Mouse (Mus musculus): Measurements from ENCODE around the gene Utp18. TPM values are rescaled to one million over a fixed set of nuclear protein-coding genes. Genes with fewer than 3 reads are reported as not detected.

Gene Utp18
- polyA plus RNA-seq, 1 experiment from 2014 or later, result 24.3 TPM

GRCm38 (mm10) chr11:93884068-93884467, 1.5 kb downstream of the Utp18 start:
- 87% methylated on average over 4 of the region's 4 CpGs for WGBS
- no peak for ATAC-seq (ENCODE audit: insufficient number of reproducible peaks, low FRiP score, low TSS enrichment, low read depth)

DNA sequence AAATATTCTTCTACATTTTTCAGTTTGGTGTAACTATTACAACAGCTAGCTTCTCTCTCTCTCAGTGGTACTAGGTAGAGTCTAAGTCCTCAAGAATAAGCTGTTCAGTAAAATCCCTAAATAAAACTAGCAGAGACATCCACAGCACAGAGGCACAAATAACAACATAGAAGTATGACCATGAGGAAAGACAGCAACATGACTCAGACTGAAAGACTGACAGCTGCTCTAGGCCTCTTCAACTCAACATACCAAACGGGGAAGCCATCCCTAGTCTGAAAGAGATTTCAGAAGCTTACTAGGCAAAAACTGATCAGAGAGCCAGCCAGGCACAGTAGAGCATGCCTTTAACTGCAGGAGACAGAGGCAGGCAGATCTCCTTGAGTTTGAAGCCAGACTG, 22.9 kb downstream of the Utp18 start:
- H3K4me3 ChIP-seq, result no peak overlapping the region
- no peak overlapping the region for H3K9ac ChIP-seq
- H3K4me1 ChIP-seq, result no peaks in the 10 kb centered on the region
- no peaks in the 10 kb centered on the region for H3K27me3 ChIP-seq
- H3K9me3 ChIP-seq, result no peaks in the 10 kb centered on the region
- peaks cover 46% of the 10 kb centered on the region for H3K36me3 ChIP-seq
- no peak overlapping the region for H3K27ac ChIP-seq
- ATAC-seq (ENCODE audit: insufficient number of reproducible peaks, low FRiP score, low TSS enrichment, low read depth), result no peak
- no peak overlapping the region for H3K4me2 ChIP-seq
- WGBS, result 71% methylated on average over 1 of the region's 1 CpGs

More at GRCm38 (mm10) chr11:93884068-93884467, 1.5 kb downstream of the Utp18 start:
- H3K4me1 ChIP-seq, result peaks cover 23% of the 10 kb centered on the region
- peak overlapping the region; percentile 90 for H3K4me3 ChIP-seq
- no peak overlapping the region for H3K27ac ChIP-seq
- H3K9me3 ChIP-seq, result no peaks in the 10 kb centered on the region
- no peaks in the 10 kb centered on the region for H3K27me3 ChIP-seq
- H3K4me2 ChIP-seq, result peak overlapping the region; percentile 67; the same call in 1 of the 2 replicates
- no peak overlapping the region for H3K9ac ChIP-seq
- H3K36me3 ChIP-seq, result peaks cover 20% of the 10 kb centered on the region

DNA sequence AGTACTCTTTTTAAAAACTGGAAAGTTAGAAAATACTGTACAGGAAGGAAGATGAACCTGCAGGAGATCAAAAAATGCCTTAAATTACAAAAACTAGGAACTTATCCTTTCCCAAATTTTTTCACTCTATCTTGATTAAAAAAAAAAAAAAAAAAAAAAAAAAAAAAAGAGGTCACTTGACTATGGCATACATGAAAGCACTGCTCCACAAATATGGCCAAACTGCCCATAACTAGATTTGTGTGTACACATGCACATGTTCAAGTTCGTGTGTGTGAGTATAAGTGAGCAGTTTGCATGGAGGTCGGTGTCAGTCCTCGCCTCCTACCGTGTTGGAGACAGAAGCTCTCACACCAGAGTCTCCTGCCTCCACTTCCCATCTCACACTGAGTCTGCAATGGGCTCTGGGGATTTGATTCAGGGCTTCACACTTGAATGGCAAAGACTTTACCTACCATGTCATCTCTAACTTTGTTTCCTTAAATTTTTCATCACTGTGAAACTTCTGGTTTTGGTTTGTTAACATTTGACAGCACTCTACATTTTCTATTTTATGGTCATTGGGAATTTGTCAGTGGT, 23.4 kb downstream of the Utp18 start:
- Histone ChIP-seq H3K4me2 (no peak overlapping the region), H3K4me3 (no peak overlapping the region), H3K36me3 (peaks cover 42% of the 10 kb centered on the region), H3K9me3 (no peaks in the 10 kb centered on the region), H3K27me3 (no peaks in the 10 kb centered on the region), H3K4me1 (no peaks in the 10 kb centered on the region), H3K27ac (no peak overlapping the region), H3K9ac (no peak overlapping the region)
- ATAC-seq (ENCODE audit: insufficient number of reproducible peaks, low FRiP score, low TSS enrichment, low read depth), result no peak
- WGBS, result 90% methylated on average over 4 of the region's 4 CpGs

GRCm38 (mm10) chr11:93861193-93861592, 24.4 kb downstream of the Utp18 start:
- Histone ChIP-seq H3K4me3 (no peak overlapping the region), H3K9ac (no peak overlapping the region), H3K27ac (no peak overlapping the region), H3K36me3 (peaks cover 33% of the 10 kb centered on the region), H3K4me1 (no peaks in the 10 kb centered on the region), H3K27me3 (no peaks in the 10 kb centered on the region), H3K4me2 (no peak overlapping the region), H3K9me3 (no peaks in the 10 kb centered on the region)
- WGBS, result 93% methylated on average over 2 of the region's 2 CpGs
- ATAC-seq (ENCODE audit: insufficient number of reproducible peaks, low FRiP score, low TSS enrichment, low read depth), result no peak

DNA sequence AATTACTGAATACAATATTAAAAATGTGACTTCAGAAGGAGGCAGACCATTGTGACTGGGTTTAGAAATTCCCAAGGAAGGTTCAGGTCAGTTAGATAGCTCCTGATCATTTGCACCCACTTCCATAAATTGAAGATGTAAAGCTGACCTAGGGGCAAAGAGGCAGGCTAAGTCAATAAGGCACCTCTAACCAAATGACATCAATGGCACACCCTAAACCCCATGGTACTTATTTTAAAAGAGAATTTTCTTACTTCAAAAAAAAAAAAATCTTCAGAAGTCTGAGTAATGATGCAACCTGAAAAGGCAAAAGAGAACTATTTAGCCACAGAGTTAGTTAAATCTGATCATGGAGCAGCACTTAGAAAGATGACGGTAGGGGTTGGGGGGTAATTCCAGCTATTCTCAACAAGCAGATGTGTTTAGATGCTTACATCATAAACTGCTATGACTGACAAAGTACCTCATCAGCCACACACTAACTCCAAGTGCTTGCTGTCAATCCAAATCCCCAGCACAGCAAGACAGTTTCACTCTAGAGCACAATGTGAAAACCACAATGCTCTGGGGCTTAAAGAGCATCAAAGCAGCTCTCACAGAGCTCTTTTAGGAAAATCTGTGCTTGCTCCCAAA, 24.9 kb downstream of the Utp18 start:
- Histone ChIP-seq H3K9me3 (no peaks in the 10 kb centered on the region), H3K4me3 (no peak overlapping the region), H3K27me3 (no peaks in the 10 kb centered on the region), H3K9ac (no peak overlapping the region), H3K4me1 (no peaks in the 10 kb centered on the region), H3K4me2 (no peak overlapping the region), H3K36me3 (peaks cover 28% of the 10 kb centered on the region), H3K27ac (no peak overlapping the region)
- 88% methylated on average over 1 of the region's 1 CpGs for WGBS
- ATAC-seq (ENCODE audit: insufficient number of reproducible peaks, low FRiP score, low TSS enrichment, low read depth), result no peak

DNA sequence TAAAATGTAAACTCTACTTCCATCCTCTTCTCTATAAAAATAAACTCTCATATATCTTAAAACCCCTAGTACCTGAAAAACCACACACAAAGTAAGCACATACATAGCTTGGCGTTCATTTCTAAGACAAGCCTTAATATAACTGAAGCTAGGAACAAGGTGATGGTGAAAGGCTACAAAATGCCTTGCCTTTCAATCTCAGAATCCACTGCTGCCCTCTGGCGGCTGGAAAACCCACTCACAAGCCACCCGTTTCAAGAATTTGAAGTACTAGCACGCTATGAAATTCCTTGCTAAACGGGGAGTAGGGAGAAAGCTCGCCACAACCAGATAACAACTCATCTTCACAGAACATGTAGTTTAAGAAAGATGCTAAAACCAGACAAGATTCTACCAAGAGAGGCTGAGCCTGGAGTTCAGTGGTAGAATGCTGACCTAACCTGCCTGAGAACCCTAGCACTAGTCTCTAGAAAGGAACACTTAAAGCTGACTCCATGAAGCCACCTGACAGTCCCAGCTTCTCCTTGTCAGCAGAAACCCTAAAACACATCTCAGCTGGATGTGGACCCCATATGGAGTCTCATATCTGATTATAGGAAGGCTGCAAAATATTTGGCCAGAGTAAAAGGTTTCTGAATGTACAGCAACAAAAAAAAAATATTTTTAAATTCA, 29.1 kb downstream of the Utp18 start:
- no peak overlapping the region for H3K4me3 ChIP-seq
- no peak for ATAC-seq (ENCODE audit: insufficient number of reproducible peaks, low FRiP score, low TSS enrichment, low read depth)
- H3K27me3 ChIP-seq, result no peaks in the 10 kb centered on the region
- 0 out of 2 replicates have a peak, but pooled peaks cover 2% of the 10 kb centered on the region for H3K4me1 ChIP-seq
- no peak overlapping the region for H3K4me2 ChIP-seq
- H3K27ac ChIP-seq, result no peak overlapping the region
- WGBS, result 5% methylated on average over 6 of the region's 6 CpGs
- H3K36me3 ChIP-seq, result peaks cover 12% of the 10 kb centered on the region; the same call in 1 of the 2 replicates
- H3K9ac ChIP-seq, result no peak overlapping the region
- no peaks in the 10 kb centered on the region for H3K9me3 ChIP-seq

GRCm38 (mm10) chr11:93852546-93852945, 33.0 kb downstream of the Utp18 start:
- WGBS, result 59% methylated on average over 3 of the region's 3 CpGs
- Histone ChIP-seq H3K4me3 (no peak overlapping the region), H3K4me2 (no peak overlapping the region), H3K9me3 (no peaks in the 10 kb centered on the region), H3K4me1 (0 out of 2 replicates have a peak, but pooled peaks cover 2% of the 10 kb centered on the region), H3K27me3 (no peaks in the 10 kb centered on the region), H3K9ac (no peak overlapping the region), H3K27ac (no peak overlapping the region), H3K36me3 (no peaks in the 10 kb centered on the region)
- ATAC-seq (ENCODE audit: insufficient number of reproducible peaks, low FRiP score, low TSS enrichment, low read depth), result no peak

DNA sequence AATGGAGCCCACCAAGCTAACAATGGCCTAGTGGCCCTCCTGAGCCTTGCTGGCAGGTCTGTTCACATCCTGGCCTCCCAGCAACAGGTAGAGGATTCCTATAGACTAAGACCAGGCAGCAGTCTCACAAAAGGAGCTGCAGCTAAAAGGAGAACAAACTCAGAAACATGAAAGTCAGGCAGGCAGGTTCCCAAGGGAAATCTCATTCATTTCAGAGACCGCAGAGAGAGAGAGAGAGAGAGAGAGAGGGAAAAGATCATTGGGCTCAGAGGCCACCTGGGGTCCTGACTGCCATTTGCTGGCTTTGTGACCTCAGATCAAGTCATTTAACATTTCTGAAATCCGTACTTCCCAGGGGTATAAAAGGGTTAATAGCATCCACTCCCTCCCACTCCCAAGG, 38.2 kb downstream of the Utp18 start:
- H3K9ac ChIP-seq, result no peak overlapping the region
- no peaks in the 10 kb centered on the region for H3K4me1 ChIP-seq
- H3K27me3 ChIP-seq, result no peaks in the 10 kb centered on the region
- H3K27ac ChIP-seq, result no peak overlapping the region
- no peaks in the 10 kb centered on the region for H3K9me3 ChIP-seq
- no peaks in the 10 kb centered on the region for H3K36me3 ChIP-seq
- H3K4me2 ChIP-seq, result no peak overlapping the region
- WGBS, result 38% methylated on average over 2 of the region's 2 CpGs
- ATAC-seq (ENCODE audit: insufficient number of reproducible peaks, low FRiP score, low TSS enrichment, low read depth), result no peak
- H3K4me3 ChIP-seq, result no peak overlapping the region

GRCm38 (mm10) chr11:93835800-93836199, 49.8 kb downstream of the Utp18 start:
- Histone ChIP-seq H3K4me2 (no peak overlapping the region), H3K9me3 (no peaks in the 10 kb centered on the region), H3K4me1 (no peaks in the 10 kb centered on the region), H3K36me3 (no peaks in the 10 kb centered on the region), H3K4me3 (no peak overlapping the region), H3K27me3 (no peaks in the 10 kb centered on the region), H3K27ac (no peak overlapping the region), H3K9ac (no peak overlapping the region)
- ATAC-seq (ENCODE audit: insufficient number of reproducible peaks, low FRiP score, low TSS enrichment, low read depth), result no peak
- 53% methylated on average over 2 of the region's 2 CpGs for WGBS

- Histone ChIP-seq H3K9me3 (no peaks in the 10 kb centered on the region), H3K4me1 (no peaks in the 10 kb centered on the region), H3K4me3 (no peak overlapping the region), H3K9ac (no peak overlapping the region), H3K27me3 (no peaks in the 10 kb centered on the region), H3K36me3 (no peaks in the 10 kb centered on the region), H3K27ac (no peak overlapping the region), H3K4me2 (no peak overlapping the region)
- 81% methylated on average over 8 of the region's 8 CpGs for WGBS
- ATAC-seq (ENCODE audit: insufficient number of reproducible peaks, low FRiP score, low TSS enrichment, low read depth), result no peak
Observed at GRCm38 (mm10) chr11:93829971-93830370, 55.6 kb downstream of the Utp18 start.

GRCm38 (mm10) chr11:93829327-93829679, 56.3 kb downstream of the Utp18 start:
- Histone ChIP-seq H3K27ac (no peak overlapping the region), H3K4me3 (no peak overlapping the region), H3K36me3 (no peaks in the 10 kb centered on the region), H3K4me1 (no peaks in the 10 kb centered on the region), H3K27me3 (no peaks in the 10 kb centered on the region), H3K9ac (no peak overlapping the region), H3K9me3 (no peaks in the 10 kb centered on the region), H3K4me2 (no peak overlapping the region)
- ATAC-seq (ENCODE audit: insufficient number of reproducible peaks, low FRiP score, low TSS enrichment, low read depth), result no peak
- WGBS, result 76% methylated on average over 6 of the region's 6 CpGs

- Histone ChIP-seq H3K4me3 (no peak overlapping the region), H3K4me2 (no peak overlapping the region), H3K27me3 (no peaks in the 10 kb centered on the region), H3K9ac (no peak overlapping the region), H3K36me3 (no peaks in the 10 kb centered on the region), H3K27ac (no peak overlapping the region), H3K4me1 (no peaks in the 10 kb centered on the region), H3K9me3 (no peaks in the 10 kb centered on the region)
- 62% methylated on average over 14 of the region's 14 CpGs for WGBS
- ATAC-seq (ENCODE audit: insufficient number of reproducible peaks, low FRiP score, low TSS enrichment, low read depth), result no peak
Observed at GRCm38 (mm10) chr11:93828619-93829326, 56.8 kb downstream of the Utp18 start.

Data from limb, embryonic 15.5 days (tissue).